Mouse (Mus musculus) urinary bladder, adult 2 months (tissue): ENCODE results near the gene Limd2. TPM values are rescaled to one million over a fixed set of nuclear protein-coding genes. Genes with fewer than 3 reads are reported as not detected.
A peak's percentile ranks its signal among the peaks of the same experiment; 100 is the strongest.

ENCODE experiments used
- DNase-seq: peaks from one replicate; pipeline ENCODE4 v3.0.0; 2022; ENCODE audit warnings: low spot score
- polyA plus RNA-seq: library from polyadenylated mRNA; depleted of rRNA; stranded (reverse); fragments of >200 nt; gene quantifications from 2 replicates; pipeline ENCODE4 v1.2.3, GENCODE M21; 2012

The Limd2 gene
- polyA plus RNA-seq, 1 experiment = 14.8 TPM

- DNase-seq = no peak
These were observed 12.6 kb upstream of the Limd2 start for GRCm38 (mm10) chr11:106173228-106173627.

GRCm38 (mm10) chr11:106170807-106171206 lies 10.1 kb upstream of the Limd2 start:
- DNase-seq = no peak

- DNase-seq = no peak
These were observed 6.8 kb upstream of the Limd2 start for GRCm38 (mm10) chr11:106167435-106167834.

- DNase-seq = no peak
These were observed 4.0 kb upstream of the Limd2 start for GRCm38 (mm10) chr11:106164601-106165180.

GRCm38 (mm10) chr11:106163546-106163945 lies 2.9 kb upstream of the Limd2 start:
- DNase-seq = no peak

GRCm38 (mm10) chr11:106162237-106162636 lies 1.6 kb upstream of the Limd2 start:
- DNase-seq = no peak

- DNase-seq = peak; percentile 60
These were observed 479 bp downstream of the Limd2 start for GRCm38 (mm10) chr11:106159921-106160840.

- no peak for DNase-seq
These were observed 1.3 kb downstream of the Limd2 start for GRCm38 (mm10) chr11:106159216-106159920.

- no peak for DNase-seq
These were observed 1.8 kb downstream of the Limd2 start for GRCm38 (mm10) chr11:106158930-106159215.

GRCm38 (mm10) chr11:106158081-106158929 lies 2.4 kb downstream of the Limd2 start:
- DNase-seq = no peak

GRCm38 (mm10) chr11:106157154-106157553 lies 3.5 kb downstream of the Limd2 start:
- no peak for DNase-seq

GRCm38 (mm10) chr11:106156257-106156656 lies 4.4 kb downstream of the Limd2 start:
- no peak for DNase-seq

GRCm38 (mm10) chr11:106155761-106156160 lies 4.9 kb downstream of the Limd2 start:
- no peak for DNase-seq

- DNase-seq = no peak
These were observed 5.9 kb downstream of the Limd2 start for GRCm38 (mm10) chr11:106154770-106155169.

GRCm38 (mm10) chr11:106154091-106154490 lies 6.6 kb downstream of the Limd2 start:
- no peak for DNase-seq

GRCm38 (mm10) chr11:106152132-106152531 lies 8.5 kb downstream of the Limd2 start:
- DNase-seq = no peak

- DNase-seq = no peak
These were observed 9.4 kb downstream of the Limd2 start for GRCm38 (mm10) chr11:106151219-106151618.

- DNase-seq = peak; percentile 39
These were observed 25.8 kb downstream of the Limd2 start for GRCm38 (mm10) chr11:106134580-106135528.

- DNase-seq = no peak
These were observed 28.1 kb downstream of the Limd2 start for GRCm38 (mm10) chr11:106132516-106132915.

- DNase-seq = no peak
These were observed 31.2 kb downstream of the Limd2 start for GRCm38 (mm10) chr11:106129477-106129876.
